ENCODE assay signal across 1 mouse cellular context in the genomic region with DNA sequence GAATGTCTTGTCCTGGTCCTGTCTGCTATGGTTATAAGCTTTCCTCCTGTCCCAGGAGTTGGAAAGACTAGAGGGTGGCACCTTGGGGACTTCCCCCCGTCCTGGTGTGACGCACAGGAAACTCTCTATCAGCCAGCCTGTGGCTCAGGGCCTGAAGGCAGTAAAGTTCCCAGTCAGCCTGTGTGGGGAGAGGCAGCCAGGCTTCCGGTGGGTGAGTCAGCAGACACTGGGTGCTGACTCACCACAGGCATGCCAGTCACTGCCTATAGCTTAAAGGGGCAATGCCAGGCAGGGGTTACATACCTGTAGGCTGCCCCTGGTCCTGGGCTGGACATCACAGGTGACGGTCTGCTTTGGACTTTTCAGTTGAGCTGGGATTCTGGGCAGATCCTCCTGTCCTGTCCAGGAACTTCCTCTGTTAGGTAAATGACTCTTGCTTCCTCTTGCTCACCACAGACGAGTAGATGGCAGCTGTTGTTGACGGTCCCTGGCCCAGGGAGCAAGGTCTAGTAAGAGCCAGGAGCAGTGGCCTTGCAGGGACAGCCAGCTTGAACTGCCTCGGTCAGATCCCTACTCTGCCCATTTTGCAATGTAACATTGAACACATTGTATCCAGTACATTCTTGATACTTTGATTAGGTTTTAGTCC.
A peak's percentile ranks its signal among the peaks of the same experiment; 100 is the strongest.
TF ChIP-seq lines count a peak whose summit lies in the region.

No protein-coding gene starts in this region.

TF ChIP-seq in CH12.LX, 34 proteins besides CTCF, POLR2A, EP300 and RAD21 (continued from another document):
- TF ChIP-seq TBP (conservative IDR thresholded peaks at IDR 0.05; ENCODE audit: low read depth, low read length) (peak; percentile 59), BHLHE40 (IDR thresholded peaks at IDR 0.05; ENCODE audit: low read depth, low read length) (peak; percentile 90), ZNF384 (IDR thresholded peaks at IDR 0.05; ENCODE audit: low read depth, low read length) (no peak), POLR2AphosphoS2 (IDR thresholded peaks at IDR 0.05; ENCODE audit: low read depth, low read length) (no peak), RCOR1 (conservative IDR thresholded peaks at IDR 0.05; ENCODE audit: low read depth, low read length) (0 out of 2 replicates have a peak, but pooled peaks have one; percentile 80), ETS1 (conservative IDR thresholded peaks at IDR 0.05; ENCODE audit: low read depth, low read length) (peak; percentile 100), NRF1 (IDR thresholded peaks at IDR 0.05; ENCODE audit: low read depth, low read length) (peak; percentile 44; the same call in 1 of the 2 replicates), ELF1 (IDR thresholded peaks at IDR 0.05; ENCODE audit: low read depth, low read length) (peak; percentile 82), MYC (IDR thresholded peaks at IDR 0.05; ENCODE audit: low read depth, low read length) (no peak; the same call in 1 of the 2 replicates), IRF4 (IDR thresholded peaks at IDR 0.05; ENCODE audit: low read depth, low read length) (peak; percentile 88), MAFK (IDR thresholded peaks at IDR 0.05; ENCODE audit: insufficient replicate concordance, low read length) (peak; percentile 99), MEF2A (IDR thresholded peaks at IDR 0.05; ENCODE audit: borderline replicate concordance, low read depth, low read length) (peak; percentile 87), TCF12 (IDR thresholded peaks at IDR 0.05; ENCODE audit: low read depth, low read length) (peak; percentile 87; the same call in 1 of the 2 replicates), MAZ (IDR thresholded peaks at IDR 0.05; ENCODE audit: low read depth, low read length) (no peak; the same call in 1 of the 2 replicates), UBTF (IDR thresholded peaks at IDR 0.05; ENCODE audit: low read depth, low read length) (peak; percentile 8; the same call in 1 of the 2 replicates), GABPA (IDR thresholded peaks at IDR 0.05; ENCODE audit: insufficient replicate concordance, low read depth, low read length) (peak; percentile 14; the same call in 1 of the 2 replicates), JUND (conservative IDR thresholded peaks at IDR 0.05; ENCODE audit: low read depth, low read length) (peak; percentile 85)
TF ChIP-seq in CH12.LX: peak in this region for 20.
